Mouse (Mus musculus) testis, adult 2 months (tissue): ENCODE results near the gene Pid1. TPM values are rescaled to one million over a fixed set of nuclear protein-coding genes. Genes with fewer than 3 reads are reported as not detected.
"Not testable (repeated sequence)": the region's sequence is repeated elsewhere in the genome, so short reads cannot be mapped to it uniquely, and the experiment has no call there.

Experiments
- H3K27ac ChIP-seq: fragments of 200-500 bp; 2 replicates; pipeline ENCODE4 v1.5.1; 2012; ENCODE audit warnings: low read depth, low read length; ENCODE audit not compliant: control insufficient read depth, insufficient read depth
- H3K27me3 ChIP-seq: fragments of 200-500 bp; 2 replicates; pipeline ENCODE4 v1.6.1; 2012; ENCODE audit warnings: mild to moderate bottlenecking, low read length, moderate library complexity; ENCODE audit not compliant: control insufficient read depth, insufficient read depth
- H3K36me3 ChIP-seq: fragments of 200-500 bp; 2 replicates; pipeline ENCODE4 v1.6.1; 2012; ENCODE audit warnings: mild to moderate bottlenecking, low read length; ENCODE audit not compliant: control insufficient read depth, insufficient read depth
- H3K4me1 ChIP-seq: fragments of 200-500 bp; 2 replicates; pipeline ENCODE4 v1.6.1; 2012; ENCODE audit warnings: low read length; ENCODE audit not compliant: control insufficient read depth, insufficient read depth
- H3K4me3 ChIP-seq: fragments of 200-500 bp; 2 replicates; pipeline ENCODE4 v1.5.1; 2012; ENCODE audit warnings: low read depth, mild to moderate bottlenecking, low read length, moderate library complexity, mixed read lengths; ENCODE audit not compliant: control insufficient read depth
- CTCF ChIP-seq: fragments of 200-500 bp; IDR thresholded peaks from 2 replicates; pipeline ENCODE4 v1.5.1; 2012; ENCODE audit warnings: low read depth, mild to moderate bottlenecking, inconsistent platforms, low read length, moderate library complexity; ENCODE audit not compliant: control insufficient read depth, insufficient read depth, insufficient replicate concordance
- POLR2A ChIP-seq: fragments of 200-500 bp; IDR thresholded peaks from 2 replicates; pipeline ENCODE4 v1.6.1; 2012; ENCODE audit warnings: low read depth, mild to moderate bottlenecking, inconsistent platforms, low read length, moderate library complexity; ENCODE audit not compliant: control insufficient read depth
- polyA plus RNA-seq: library from polyadenylated mRNA; depleted of rRNA; stranded (reverse); fragments of >200 nt; gene quantifications from 2 replicates; pipeline ENCODE4 v1.2.3, GENCODE M21; 2012

Pid1 gene
- polyA plus RNA-seq, 1 experiment: 0.95 TPM

GRCm38 (mm10) chr1:84361389-84361788, 2.6 kb downstream of the Pid1 start:
- no peak overlapping the region for H3K27ac ChIP-seq
- no peaks in the 10 kb centered on the region for H3K4me1 ChIP-seq
- no peaks in the 10 kb centered on the region for H3K36me3 ChIP-seq
- H3K27me3 ChIP-seq: no peaks in the 10 kb centered on the region
- no peak overlapping the region for H3K4me3 ChIP-seq
- TF ChIP-seq CTCF (no peak), POLR2A (no peak)

- TF ChIP-seq CTCF: no peak
- no peak for TF ChIP-seq POLR2A
- Histone ChIP-seq H3K27ac (no peak overlapping the region), H3K4me3 (no peak overlapping the region), H3K27me3 (no peaks in the 10 kb centered on the region), H3K4me1 (no peaks in the 10 kb centered on the region), H3K36me3 (no peaks in the 10 kb centered on the region)
Measured at GRCm38 (mm10) chr1:84359611-84360500, 4.1 kb downstream of the Pid1 start.

- no peaks in the 10 kb centered on the region for H3K27me3 ChIP-seq
- no peak overlapping the region for H3K27ac ChIP-seq
- no peaks in the 10 kb centered on the region for H3K4me1 ChIP-seq
Measured at GRCm38 (mm10) chr1:84357216-84357615, 6.8 kb downstream of the Pid1 start.

GRCm38 (mm10) chr1:84350262-84350661, 13.7 kb downstream of the Pid1 start:
- Histone ChIP-seq H3K4me1 (no peaks in the 10 kb centered on the region), H3K27me3 (no peaks in the 10 kb centered on the region), H3K4me3 (no peak overlapping the region), H3K27ac (no peak overlapping the region), H3K36me3 (no peaks in the 10 kb centered on the region)
- TF ChIP-seq CTCF (no peak), POLR2A (no peak)

More at GRCm38 (mm10) chr1:84357216-84357615, 6.8 kb downstream of the Pid1 start:
- no peaks in the 10 kb centered on the region for H3K36me3 ChIP-seq
- H3K4me3 ChIP-seq: no peak overlapping the region
- TF ChIP-seq POLR2A: no peak
- no peak for TF ChIP-seq CTCF

- no peaks in the 10 kb centered on the region for H3K27me3 ChIP-seq
- no peaks in the 10 kb centered on the region for H3K36me3 ChIP-seq
- no peak overlapping the region for H3K4me3 ChIP-seq
- no peaks in the 10 kb centered on the region for H3K4me1 ChIP-seq
- no peak overlapping the region for H3K27ac ChIP-seq
- TF ChIP-seq CTCF (no peak), POLR2A (no peak)
Measured at GRCm38 (mm10) chr1:84347796-84348476, 16.0 kb downstream of the Pid1 start.

- not testable (repeated sequence) for H3K27me3 ChIP-seq, H3K4me3 ChIP-seq, H3K27ac ChIP-seq, H3K36me3 ChIP-seq, H3K4me1 ChIP-seq
Measured at GRCm38 (mm10) chr1:84332797-84333196, 31.2 kb downstream of the Pid1 start.

- H3K4me1 ChIP-seq, H3K4me3 ChIP-seq, H3K27me3 ChIP-seq, H3K27ac ChIP-seq, H3K36me3 ChIP-seq: not testable (repeated sequence)
Measured at GRCm38 (mm10) chr1:84331861-84332260, 32.1 kb downstream of the Pid1 start.
